ENCODE assay signal across 20 mouse cellular contexts in the genomic region with DNA sequence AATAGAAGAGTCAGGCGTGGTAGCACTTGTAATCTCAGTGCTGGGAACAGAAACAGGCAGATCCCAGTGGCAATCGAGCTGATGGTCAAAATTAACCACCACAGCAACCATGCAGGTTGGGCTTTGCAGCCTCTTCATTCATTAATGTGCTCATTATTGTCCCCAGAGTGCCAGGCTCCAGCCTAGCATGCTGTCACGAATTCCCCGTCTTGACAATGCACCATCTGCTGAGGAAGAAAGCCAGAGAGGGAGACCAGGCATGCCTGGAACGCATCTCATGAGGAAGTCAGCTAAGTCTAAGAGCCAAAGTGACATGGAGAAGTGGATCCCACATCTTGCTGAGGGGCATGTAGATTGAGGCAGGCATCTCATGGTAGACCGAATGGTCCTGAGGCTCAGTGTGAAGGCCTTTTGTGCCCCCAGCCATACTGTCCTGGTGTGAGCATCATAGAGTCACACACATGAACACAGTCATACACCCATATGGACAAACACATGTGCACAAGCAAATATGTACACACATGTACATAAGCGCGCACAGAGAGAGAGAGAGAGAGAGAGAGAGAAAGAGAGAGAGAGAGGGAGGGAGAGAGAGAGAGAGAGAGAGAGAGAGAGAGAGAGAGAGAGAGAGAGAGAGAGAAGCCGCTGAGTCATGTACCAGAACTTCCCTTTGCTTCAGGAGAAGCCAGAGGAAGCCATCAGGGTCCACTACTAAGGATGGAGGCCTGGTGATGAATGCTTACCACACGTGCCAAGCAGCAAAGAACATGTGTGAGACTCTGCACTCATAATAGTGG. TPM values are rescaled to one million over a fixed set of nuclear protein-coding genes. Genes with fewer than 3 reads are reported as not detected.
DNase-seq lines count a peak whose midpoint lies in the region; ATAC-seq lines count a peak whose summit lies in the region.
"Had no signal": no experiment of that assay in that cellular context is flagged by ENCODE, and none has a peak within 500 bp of the region (broad histone marks: within the 10 kb centered on the region; RNA-seq: fewer than 3 reads in every experiment).

No protein-coding gene starts in this region.

- no peak for DNase-seq in forebrain, embryonic 10.5 days (ENCODE audit: extremely low spot score, low spot score)
- DNase-seq in left cerebral cortex, postnatal 4 days, result peak; percentile 48
- DNase-seq in left cerebral cortex, adult 11 months (ENCODE audit: low spot score), result no peak
- peak; percentile 73 for DNase-seq in forebrain, embryonic 14.5 days (ENCODE audit: low spot score)
- DNase-seq in retina, embryonic 14.5 days (ENCODE audit: low spot score), result peak; percentile 54
- no peak for DNase-seq in heart, postnatal 25 days (ENCODE audit: low spot score)
- DNase-seq in spleen, postnatal 36 days (ENCODE audit: low spot score in 2 of 2), result no peak
- DNase-seq: adrenal gland, postnatal 36 days; cerebellum, adult 11 months; gastrocnemius, postnatal 10 days; kidney, adult 2 months; kidney, postnatal 4 days had no signal

- no peak overlapping the region for H3K4me3 ChIP-seq in forebrain, embryonic 12.5 days (replicated peaks)
- H3K4me3 ChIP-seq in forebrain, embryonic 10.5 days, result no peak overlapping the region
- H3K4me3 ChIP-seq in forebrain, embryonic 14.5 days (ENCODE audit: low read depth, low read length), result no peak overlapping the region
- H3K4me3 ChIP-seq: heart, embryonic 13.5 days; hindbrain, embryonic 15.5 days; limb, embryonic 12.5 days; liver, embryonic 15.5 days had no signal

- peak overlapping the region; percentile 33; the same call in 1 of the 2 replicates for H3K27ac ChIP-seq in forebrain, embryonic 12.5 days
- H3K27ac ChIP-seq in forebrain, embryonic 10.5 days, result no peak overlapping the region
- peak overlapping the region; percentile 22; the same call in 1 of the 2 replicates for H3K27ac ChIP-seq in forebrain, embryonic 14.5 days (ENCODE audit: low read depth, low read length)
- H3K27ac ChIP-seq: heart, embryonic 13.5 days; hindbrain, embryonic 15.5 days; limb, embryonic 12.5 days; liver, embryonic 15.5 days had no signal

- H3K9ac ChIP-seq in forebrain, embryonic 12.5 days, result no peak overlapping the region
- H3K9ac ChIP-seq in forebrain, embryonic 14.5 days (ENCODE audit: low read length), result no peak overlapping the region
- H3K9ac ChIP-seq: heart, embryonic 13.5 days; hindbrain, embryonic 15.5 days; limb, embryonic 12.5 days; liver, embryonic 15.5 days had no signal

- no peaks in the 10 kb centered on the region for H3K9me3 ChIP-seq in forebrain, embryonic 12.5 days
- H3K9me3 ChIP-seq in forebrain, embryonic 10.5 days, result no peaks in the 10 kb centered on the region
- H3K9me3 ChIP-seq in forebrain, embryonic 14.5 days (replicated peaks; ENCODE audit: control insufficient read depth, low read length), result no peaks in the 10 kb centered on the region
- H3K9me3 ChIP-seq: heart, embryonic 13.5 days; hindbrain, embryonic 15.5 days; limb, embryonic 12.5 days; liver, embryonic 15.5 days had no signal

- no peak overlapping the region for H3K4me2 ChIP-seq in forebrain, embryonic 12.5 days
- no peak overlapping the region for H3K4me2 ChIP-seq in forebrain, embryonic 14.5 days (ENCODE audit: low read length)
- H3K4me2 ChIP-seq: heart, embryonic 13.5 days; hindbrain, embryonic 15.5 days; limb, embryonic 12.5 days; liver, embryonic 15.5 days; midbrain, embryonic 11.5 days had no signal

- peaks cover 45% of the 10 kb centered on the region for H3K27me3 ChIP-seq in forebrain, embryonic 12.5 days
- H3K27me3 ChIP-seq in forebrain, embryonic 10.5 days (ENCODE audit: poor library complexity, severe bottlenecking), result peaks cover 62% of the 10 kb centered on the region
- peaks cover 20% of the 10 kb centered on the region for H3K27me3 ChIP-seq in forebrain, embryonic 14.5 days (replicated peaks; ENCODE audit: control insufficient read depth, insufficient read depth, low read length)

- ATAC-seq in forebrain, embryonic 12.5 days (ENCODE audit: low FRiP score), result no peak
- ATAC-seq in forebrain, embryonic 14.5 days, result peak; percentile 35; the same call in 1 of the 2 replicates

- 68% methylated on average over 10 of the region's 10 CpGs for WGBS in forebrain, embryonic 12.5 days
- 79% methylated on average over 10 of the region's 10 CpGs for WGBS in forebrain, embryonic 10.5 days
- 52% methylated on average over 10 of the region's 10 CpGs for WGBS in forebrain, embryonic 14.5 days

- no peaks in the 10 kb centered on the region for H3K36me3 ChIP-seq in forebrain, embryonic 12.5 days (replicated peaks)
- H3K36me3 ChIP-seq in forebrain, embryonic 10.5 days (replicated peaks), result no peaks in the 10 kb centered on the region
- H3K36me3 ChIP-seq in forebrain, embryonic 14.5 days (ENCODE audit: control insufficient read depth, insufficient read depth, low read length), result no peaks in the 10 kb centered on the region
- H3K36me3 ChIP-seq: G1E; heart, embryonic 13.5 days; hindbrain, embryonic 15.5 days; limb, embryonic 12.5 days; liver, embryonic 15.5 days had no signal

- intact Hi-C loops in left cerebral cortex, postnatal 4 days (cut with DNase I), result no loop called here
- intact Hi-C loops in heart, postnatal 25 days (cut with DNase I), result no loop called here

- peaks cover 36% of the 10 kb centered on the region for H3K4me1 ChIP-seq in forebrain, embryonic 12.5 days
- H3K4me1 ChIP-seq in forebrain, embryonic 10.5 days, result peaks cover 42% of the 10 kb centered on the region
- peaks cover 21% of the 10 kb centered on the region for H3K4me1 ChIP-seq in forebrain, embryonic 14.5 days (ENCODE audit: control insufficient read depth, insufficient read depth, low read length)

RNA-seq across cellular contexts. Expression of a gene that starts 4.0 kb away (rescaled TPM):
- polyA plus RNA-seq in forebrain, embryonic 12.5 days (2016; fragmentation: Nextera tagmentation; extraction: Ambion mirVana), result 3.0 and 3.2 TPM in 2 replicates
- polyA plus RNA-seq in forebrain, embryonic 10.5 days (2016; fragmentation: Nextera tagmentation; extraction: Ambion mirVana), result 4.0 and 4.1 TPM in 2 replicates
- total RNA-seq in left cerebral cortex, postnatal 4 days (2021), result 1 to 10 TPM in 1 of 2 experiments, under 1 TPM in 1; 0.54 to 1.1 TPM
- 1.1 and 1.7 TPM in 2 replicates for polyA plus RNA-seq in forebrain, embryonic 14.5 days (2014; fragmentation: Nextera tagmentation; extraction: Ambion mirVana)
- total RNA-seq in heart, postnatal 25 days (2021), result 10 to 100 TPM; 24.3 to 34.0 TPM
- total RNA-seq: G1E had no signal
- polyA plus RNA-seq: G1E had no signal

RNA-seq across cellular contexts. Expression of a gene that starts 34.1 kb away (rescaled TPM):
- 12.0 and 12.9 TPM in 2 replicates for polyA plus RNA-seq in forebrain, embryonic 12.5 days (2016; fragmentation: Nextera tagmentation; extraction: Ambion mirVana)
- polyA plus RNA-seq in forebrain, embryonic 10.5 days (2016; fragmentation: Nextera tagmentation; extraction: Ambion mirVana), result 14.6 and 14.9 TPM in 2 replicates
- total RNA-seq in left cerebral cortex, postnatal 4 days (2021), result 10 to 100 TPM; 17.7 to 18.8 TPM
- 11.8 and 12.0 TPM in 2 replicates for polyA plus RNA-seq in forebrain, embryonic 14.5 days (2014; fragmentation: Nextera tagmentation; extraction: Ambion mirVana)
- total RNA-seq in heart, postnatal 25 days (2021), result 10 to 100 TPM; 14.8 to 15.2 TPM

RNA-seq across cellular contexts. Expression of a gene that starts 58.1 kb away (rescaled TPM):
- 15.3 and 15.6 TPM in 2 replicates for polyA plus RNA-seq in forebrain, embryonic 12.5 days (2016; fragmentation: Nextera tagmentation; extraction: Ambion mirVana)
- polyA plus RNA-seq in forebrain, embryonic 10.5 days (2016; fragmentation: Nextera tagmentation; extraction: Ambion mirVana), result 1.1 and 2.4 TPM in 2 replicates
- 10 to 100 TPM; 20.0 to 25.2 TPM for total RNA-seq in left cerebral cortex, postnatal 4 days (2021)
- 16.1 and 16.2 TPM in 2 replicates for polyA plus RNA-seq in forebrain, embryonic 14.5 days (2014; fragmentation: Nextera tagmentation; extraction: Ambion mirVana)
- total RNA-seq in heart, postnatal 25 days (2021), result not detected
- total RNA-seq: gastrocnemius, postnatal 10 days had no signal
- polyA plus RNA-seq: G1E; heart, embryonic 13.5 days; kidney, adult 2 months; limb, embryonic 12.5 days; liver, embryonic 15.5 days; spleen, adult 2 months had no signal

Comparison
In these comparisons a context has a peak if more than half of its experiments do, and no peak if none do; other contexts are left out.
1. DNase-seq: peak in left cerebral cortex, postnatal 4 days (single experiment), forebrain, embryonic 14.5 days (single experiment) and retina, embryonic 14.5 days (single experiment); none in forebrain, embryonic 10.5 days (single experiment), left cerebral cortex, adult 11 months (single experiment), heart, postnatal 25 days (single experiment) and spleen, postnatal 36 days (0 of 2).